Mouse (Mus musculus) cerebellum, postnatal 36 days (tissue): Measurements from ENCODE around the gene Pde1a.

Experiments
- DNase-seq, 2 experiments: peaks; one replicate each; pipeline ENCODE4 v3.0.0; 2021 to 2022; ENCODE audit warnings: mixed read lengths in 2 of 2

Pde1a gene

DNA sequence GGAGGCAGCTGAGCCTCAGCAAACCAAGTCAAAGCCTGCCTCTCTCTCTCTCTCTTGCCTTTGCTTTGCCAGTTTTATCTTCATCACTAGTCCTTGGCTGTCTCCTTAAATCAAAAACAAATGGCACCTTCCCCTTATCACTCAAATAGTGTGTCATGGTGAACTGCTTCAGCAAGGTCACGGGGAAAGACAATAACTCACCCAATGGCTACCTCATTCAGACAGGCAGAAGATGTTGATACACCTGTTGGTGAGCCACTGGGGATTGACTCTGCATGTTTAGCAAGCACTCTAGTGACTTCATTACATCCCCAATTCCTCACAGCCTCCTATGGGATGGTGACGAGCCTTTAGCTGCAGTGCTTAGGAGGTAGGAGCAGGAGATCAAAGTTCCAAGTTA lies 331.8 kb downstream of the Pde1a start:
- DNase-seq: no peak

DNA sequence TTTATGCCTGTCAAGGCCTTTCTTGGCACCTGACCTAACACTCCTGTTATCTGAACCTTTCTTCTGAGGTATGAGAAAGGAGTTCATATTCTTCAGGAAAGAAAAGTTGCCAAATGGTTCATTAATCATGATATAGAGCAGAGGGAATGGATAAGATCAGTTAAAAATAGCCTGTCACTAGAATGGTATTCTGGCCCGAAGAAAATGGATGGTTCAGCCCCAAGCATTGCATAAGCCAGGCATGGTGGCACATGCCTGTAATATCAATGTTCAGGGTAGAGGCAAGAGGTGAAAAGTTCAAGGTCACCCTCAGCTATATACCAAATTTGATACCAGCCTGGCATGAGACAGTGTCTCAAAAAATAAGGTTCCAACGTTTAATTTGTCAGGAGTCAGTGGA lies 336.1 kb downstream of the Pde1a start:
- no peak for DNase-seq

GRCm38 (mm10) chr2:79786467-79786866 lies 342.8 kb downstream of the Pde1a start:
- no peak for DNase-seq

DNA sequence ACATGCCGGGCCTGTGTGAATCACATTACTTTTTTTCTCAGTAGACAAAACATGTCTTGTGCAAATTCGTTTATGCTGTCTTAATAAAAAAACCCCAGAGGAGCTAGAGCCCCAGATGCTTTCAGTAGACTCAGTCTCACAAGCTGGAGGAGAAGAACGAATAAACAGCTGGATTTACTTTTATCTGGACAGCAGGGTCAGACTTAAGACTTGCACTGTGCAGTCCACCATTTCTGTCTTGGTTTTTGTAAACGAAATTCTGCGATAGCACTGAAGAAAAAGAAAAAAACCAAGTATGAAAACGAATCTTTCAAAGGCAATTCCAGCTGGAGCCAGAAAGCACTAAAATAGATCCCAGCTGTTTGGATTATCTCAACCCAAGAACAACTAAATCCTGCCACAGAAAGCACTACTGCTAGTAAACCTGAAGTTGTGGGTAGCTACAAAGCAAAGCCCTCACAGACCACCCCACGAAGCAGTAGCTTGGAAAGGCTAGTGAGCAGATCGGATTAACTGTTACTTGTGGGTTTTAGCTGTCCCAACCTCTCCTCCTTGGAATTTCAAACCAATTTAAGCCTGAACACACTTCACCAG lies 343.6 kb downstream of the Pde1a start:
- no peak for DNase-seq
